Mouse (Mus musculus) layer of hippocampus, adult 8-10 months (tissue): ENCODE measurements at regions not wholly inside any gene's neighbourhood (a gene's known extent, or its start where the extent isn't known, plus 50 kb on each side); places are given as distances from the start of the nearest gene placed in this dataset.
A peak's percentile ranks its signal among the peaks of the same experiment; 100 is the strongest.

Experiments
- DNase-seq, 2 experiments: peaks; one replicate each; pipeline ENCODE4 v3.0.0; 2022; ENCODE audit warnings: low spot score in 2 of 2

- DNase-seq = no peak
These were observed 101.2 kb upstream of the Fam184a start for GRCm38 (mm10) chr10:53852091-53852490.

- DNase-seq = no peak
These were observed 99.6 kb upstream of the Fam184a start for GRCm38 (mm10) chr10:53850568-53850967.

- DNase-seq = no peak
These were observed 62.3 kb upstream of the Fam184a start for GRCm38 (mm10) chr10:53813244-53813620.

GRCm38 (mm10) chr10:53812597-53813243 lies 61.8 kb upstream of the Fam184a start:
- DNase-seq = no peak

- peak in 1 of 2 experiments; percentile 17 for DNase-seq
These were observed 61.1 kb upstream of the Fam184a start for GRCm38 (mm10) chr10:53811904-53812596.

GRCm38 (mm10) chr10:53806697-53807096 lies 55.8 kb upstream of the Fam184a start:
- no peak for DNase-seq

- DNase-seq = no peak
These were observed 50.2 kb upstream of the Fam184a start for GRCm38 (mm10) chr10:53801048-53801641.
